Mouse (Mus musculus): Measurements from ENCODE around the gene Pvalb.

Pvalb gene

DNA sequence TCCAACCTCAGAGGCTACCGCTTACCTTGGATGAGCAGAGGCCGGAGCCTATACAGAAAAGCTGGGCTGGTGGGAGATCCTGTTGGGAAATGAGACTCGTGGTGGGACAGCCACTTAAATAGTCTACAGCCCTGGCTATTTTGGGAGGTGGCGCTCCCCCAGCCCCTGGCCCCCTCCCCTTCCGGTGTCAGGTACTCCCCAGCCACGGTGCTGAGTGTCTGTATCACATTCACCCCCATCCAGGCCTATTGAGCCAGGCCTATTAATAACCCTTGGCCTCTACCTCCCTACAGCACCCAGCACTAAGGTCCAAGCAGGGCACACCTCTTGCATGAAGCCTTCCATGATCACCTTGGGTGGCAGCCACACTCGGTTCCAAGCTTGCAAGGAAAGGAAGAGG lies at the start of gene Pvalb:
Gene Pvalb, minus strand, starts transcription at position 89 of the 400 bp plus-strand sequence.
- DNase-seq (ENCODE audit: low spot score in 2 of 2): no peak

DNA sequence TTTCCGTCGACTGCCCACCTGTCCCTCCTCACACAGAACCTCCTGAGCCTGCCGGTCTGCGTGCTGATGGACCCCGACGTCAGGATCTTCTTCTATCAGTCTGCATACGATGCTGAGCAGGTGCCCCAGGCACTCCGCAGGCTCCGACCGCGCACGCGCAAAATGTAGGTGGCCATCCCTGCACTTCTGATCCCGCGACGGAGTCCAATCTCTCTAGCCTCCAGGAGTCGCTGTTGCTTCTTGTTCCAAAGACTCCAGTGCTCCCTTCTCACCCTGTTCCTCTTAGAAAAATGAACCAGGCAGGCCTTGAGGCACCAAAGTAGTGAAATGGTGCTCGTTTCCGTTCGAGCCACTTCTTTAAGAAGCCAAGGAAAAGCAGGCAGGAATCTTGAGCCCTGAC lies 48.6 kb upstream of the Pvalb start:
- no peak for DNase-seq (ENCODE audit: low spot score in 2 of 2)

DNA sequence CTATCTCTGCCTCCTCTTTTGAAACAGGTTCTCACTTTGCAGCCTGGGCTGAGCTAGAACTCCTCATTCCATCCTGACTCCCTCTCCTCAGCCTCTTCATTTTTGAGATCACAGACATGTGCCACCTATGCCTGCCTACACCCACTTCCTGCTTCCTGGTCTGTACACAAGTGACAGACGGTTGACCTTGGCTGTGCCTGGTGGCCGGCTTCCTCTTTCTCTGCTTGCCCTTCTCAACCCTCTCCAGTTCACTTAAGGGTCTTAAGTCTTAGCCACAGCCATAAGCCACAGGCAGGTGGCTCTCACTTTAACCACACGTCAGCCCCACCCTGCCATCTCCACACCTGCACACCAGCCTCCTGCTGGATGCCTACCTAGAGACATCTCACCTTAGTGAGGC lies 42.2 kb upstream of the Pvalb start:
- DNase-seq (ENCODE audit: low spot score in 2 of 2): no peak

DNA sequence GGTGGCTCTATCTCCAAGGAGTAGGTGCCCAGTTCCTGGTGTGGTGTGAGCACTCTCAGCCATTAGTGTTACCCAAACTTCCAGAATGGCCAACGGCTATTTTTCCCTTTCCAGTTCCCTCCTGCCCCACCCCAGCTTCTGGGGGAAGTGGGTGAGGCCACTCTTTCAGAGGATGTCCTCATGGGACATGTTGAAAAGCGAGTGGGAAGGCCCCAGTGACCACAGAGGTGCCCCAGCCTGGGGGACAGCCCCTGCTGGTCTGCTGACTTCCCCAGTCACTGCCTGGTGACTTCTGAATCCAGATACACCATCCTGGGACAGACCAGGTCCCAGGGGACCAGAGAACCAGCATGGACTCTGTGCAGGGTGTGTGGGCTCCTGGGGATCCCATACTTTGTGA lies 41.5 kb upstream of the Pvalb start:
- no peak for DNase-seq (ENCODE audit: low spot score in 2 of 2)

DNA sequence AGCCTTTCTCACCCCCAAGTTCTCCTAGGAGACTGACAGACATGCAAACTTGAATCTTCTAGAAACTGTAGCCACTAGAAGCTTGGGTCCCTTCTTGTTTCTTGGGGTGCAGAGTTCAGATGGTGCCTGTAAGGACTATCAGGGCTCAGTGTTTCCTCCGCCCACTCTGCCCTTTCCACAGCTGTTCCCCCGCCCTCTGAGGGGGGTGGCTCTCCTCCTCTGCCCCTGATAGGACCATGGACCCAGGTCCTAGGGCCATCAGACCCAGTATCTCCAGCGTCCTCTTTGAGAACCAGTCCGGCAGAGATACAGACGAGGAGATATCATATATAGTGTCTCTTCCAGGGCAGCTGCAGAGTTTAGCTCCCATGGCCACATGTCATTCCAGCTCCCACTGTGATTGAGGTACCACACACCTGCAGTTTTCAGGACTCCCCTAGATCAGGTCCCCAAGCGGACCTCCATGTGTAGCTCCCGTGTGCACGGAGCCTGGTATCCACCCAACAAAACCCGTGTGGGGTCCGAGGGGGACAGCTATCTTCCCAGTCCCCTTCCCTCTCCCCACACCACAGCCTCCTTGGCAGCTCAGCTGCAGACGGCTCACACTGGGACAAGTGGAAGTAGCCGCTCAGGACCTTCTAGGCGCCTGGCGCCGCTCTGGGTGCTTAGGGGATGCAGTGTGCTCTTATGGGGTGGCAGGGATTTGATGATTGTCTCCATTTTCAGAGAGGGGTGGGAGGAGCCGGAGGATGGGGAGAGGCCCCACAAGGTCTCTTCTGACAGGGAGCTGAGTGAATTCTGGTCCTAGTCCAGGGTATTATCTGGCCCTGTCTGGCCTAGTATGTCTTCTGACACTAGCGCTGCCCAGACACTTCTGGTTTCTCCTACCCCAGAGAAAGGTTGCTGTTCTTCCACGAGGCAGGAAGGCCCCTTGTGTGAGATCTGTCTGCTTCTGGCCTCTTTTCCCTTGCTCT lies 40.2 kb upstream of the Pvalb start:
- no peak for DNase-seq (ENCODE audit: low spot score in 2 of 2)

DNA sequence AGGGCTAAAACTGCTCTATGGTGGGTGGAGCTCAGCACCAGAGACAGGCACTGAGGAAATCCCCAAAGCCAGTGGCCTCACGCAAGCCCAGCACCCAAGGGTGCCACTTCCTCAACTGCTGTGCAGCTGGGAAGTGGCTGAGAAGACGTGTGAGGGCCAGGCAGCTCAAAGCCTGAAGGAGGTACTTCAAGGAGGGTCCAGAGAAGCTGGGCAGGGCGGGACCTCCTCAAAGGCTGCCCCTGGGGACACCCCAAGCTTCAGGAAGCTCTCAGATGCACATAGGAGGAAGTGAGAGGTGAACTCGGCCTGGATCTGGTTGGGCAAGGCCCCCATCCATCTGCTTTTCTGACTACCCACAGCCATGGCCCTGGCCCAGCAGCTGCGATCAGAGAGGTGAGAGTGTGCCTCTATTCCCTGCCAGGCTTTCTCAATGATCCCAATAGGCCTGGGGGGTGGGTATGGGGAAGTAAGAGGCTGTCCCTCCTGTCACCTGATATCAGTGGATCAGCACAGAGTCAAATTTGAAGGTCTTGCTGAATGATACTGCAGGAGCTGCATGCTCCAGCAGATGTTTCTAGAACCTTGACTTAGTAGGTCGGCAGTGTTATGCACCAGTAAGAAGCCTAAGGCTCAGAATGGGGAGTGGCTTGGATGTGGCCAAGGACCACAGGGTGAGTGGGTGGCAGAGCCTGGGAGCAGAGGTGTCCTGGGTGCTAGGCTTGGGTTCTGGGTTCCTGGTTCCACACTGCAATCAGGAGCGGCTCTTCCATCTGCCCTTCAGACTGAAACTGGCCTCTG lies 38.7 kb upstream of the Pvalb start, which contains the start of gene Ncf4:
Gene Ncf4, plus strand, starts transcription at position 107 of the 798 bp plus-strand sequence.
- DNase-seq (ENCODE audit: low spot score in 2 of 2): no peak

DNA sequence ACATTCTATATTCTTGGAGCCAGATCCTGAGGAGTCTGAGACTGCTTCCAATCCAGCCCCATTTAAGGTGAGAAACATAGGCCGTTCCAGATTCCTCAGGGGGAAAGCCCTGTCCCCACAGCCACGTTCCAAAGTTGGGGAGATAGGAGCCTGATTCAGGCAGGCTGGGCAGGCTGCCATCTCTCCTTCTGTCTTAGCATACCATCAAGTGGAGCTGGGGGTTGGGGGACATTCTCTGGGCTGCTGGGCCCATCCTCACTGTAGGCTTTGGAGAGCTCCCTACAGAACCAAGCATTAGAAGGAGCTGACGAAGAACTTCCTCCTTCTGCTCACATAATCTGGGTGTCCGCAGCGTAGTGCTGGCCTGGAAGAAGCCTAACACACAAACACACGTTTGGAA lies 37.6 kb upstream of the Pvalb start:
- DNase-seq (ENCODE audit: low spot score in 2 of 2): no peak

DNA sequence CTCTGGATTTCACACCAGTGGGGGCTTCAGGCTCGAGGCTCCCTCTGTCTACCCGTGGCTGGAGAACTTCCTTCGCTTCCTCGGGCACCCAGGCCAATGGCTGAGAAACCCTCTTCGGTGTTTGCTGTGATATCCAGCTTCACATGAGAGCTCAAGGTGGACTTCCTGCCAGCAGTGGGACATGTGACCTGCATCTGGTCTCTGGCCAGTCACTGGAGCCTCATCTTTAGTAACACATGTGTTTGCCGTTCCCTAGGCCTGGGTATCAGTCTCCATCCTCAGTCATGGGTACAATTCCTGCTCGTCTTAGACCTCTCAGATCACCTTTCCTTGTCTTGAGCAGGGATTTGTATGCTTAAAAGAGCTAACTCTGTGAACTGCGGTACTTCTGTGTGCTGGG lies 36.9 kb upstream of the Pvalb start:
- DNase-seq (ENCODE audit: low spot score in 2 of 2): no peak

DNA sequence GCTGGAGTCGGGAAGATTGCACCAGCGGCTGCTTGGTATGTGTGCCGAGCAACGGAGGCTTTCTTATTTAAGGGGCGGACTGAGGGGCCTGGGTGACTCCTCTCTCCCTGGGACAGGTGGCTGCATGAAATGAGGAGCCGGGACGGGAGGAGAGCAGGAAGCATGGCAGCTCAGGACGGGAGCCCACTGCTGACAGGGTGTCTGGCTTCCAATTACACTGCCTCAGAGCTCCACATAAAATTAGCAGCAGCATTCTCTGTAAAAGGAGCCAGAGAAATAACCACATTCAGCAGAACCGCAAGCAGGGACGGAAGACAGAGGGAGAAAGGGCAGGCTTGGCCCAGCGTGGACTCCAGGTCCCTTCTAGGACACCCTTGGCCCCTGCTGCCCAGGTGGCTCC lies 35.1 kb upstream of the Pvalb start:
- DNase-seq (ENCODE audit: low spot score in 2 of 2): no peak

DNA sequence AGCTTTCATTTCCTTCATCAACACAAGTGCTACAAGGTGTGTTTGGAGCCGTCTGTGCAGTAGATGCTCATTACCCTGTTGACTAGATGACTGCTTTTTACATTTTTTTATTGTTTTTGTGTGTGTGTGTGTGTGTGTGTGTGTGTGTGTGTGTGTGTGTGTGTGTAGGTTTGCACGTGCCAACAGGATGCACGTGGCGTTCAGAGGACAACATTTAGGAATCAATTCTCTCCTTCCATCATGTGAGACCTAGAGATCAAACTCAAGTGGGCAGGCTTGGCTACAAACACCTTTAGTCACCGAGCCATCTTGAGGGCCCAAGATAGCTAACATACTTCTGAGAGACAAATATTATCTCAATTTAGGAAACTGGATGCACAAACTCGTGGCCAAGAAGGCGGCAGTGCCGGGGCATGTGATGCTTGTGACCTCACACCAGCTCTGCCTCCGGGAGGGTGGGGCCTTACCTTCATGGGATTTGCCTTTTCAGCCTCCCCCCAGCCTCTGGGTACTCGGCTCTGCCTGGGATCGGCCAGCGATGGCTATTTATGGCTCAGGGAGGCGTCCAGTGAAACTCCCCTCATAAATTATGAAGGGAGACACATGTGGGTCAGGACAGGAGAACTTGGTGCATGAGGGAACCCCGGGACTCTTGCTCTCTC lies 33.9 kb upstream of the Pvalb start:
- DNase-seq (ENCODE audit: low spot score in 2 of 2): no peak

DNA sequence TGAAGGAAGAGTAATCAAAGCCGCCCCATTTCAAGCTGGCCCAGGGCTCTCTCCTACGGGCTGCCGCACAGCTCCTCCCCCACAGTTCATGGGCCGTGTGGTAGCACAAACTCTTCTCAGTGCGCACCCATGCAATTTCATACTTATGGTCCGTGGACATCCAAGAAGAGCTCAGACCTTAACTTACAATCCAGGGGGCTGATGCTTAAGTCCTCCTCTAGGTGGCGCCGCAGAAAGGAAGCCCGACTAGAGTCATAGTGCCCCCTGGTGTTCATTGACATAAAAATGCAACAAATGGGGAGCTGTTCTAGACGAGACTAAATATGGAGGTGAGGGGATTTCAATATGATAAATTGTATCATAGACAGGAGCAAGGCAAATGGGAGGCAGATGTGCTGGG lies 33.3 kb upstream of the Pvalb start:
- DNase-seq (ENCODE audit: low spot score in 2 of 2): no peak

DNA sequence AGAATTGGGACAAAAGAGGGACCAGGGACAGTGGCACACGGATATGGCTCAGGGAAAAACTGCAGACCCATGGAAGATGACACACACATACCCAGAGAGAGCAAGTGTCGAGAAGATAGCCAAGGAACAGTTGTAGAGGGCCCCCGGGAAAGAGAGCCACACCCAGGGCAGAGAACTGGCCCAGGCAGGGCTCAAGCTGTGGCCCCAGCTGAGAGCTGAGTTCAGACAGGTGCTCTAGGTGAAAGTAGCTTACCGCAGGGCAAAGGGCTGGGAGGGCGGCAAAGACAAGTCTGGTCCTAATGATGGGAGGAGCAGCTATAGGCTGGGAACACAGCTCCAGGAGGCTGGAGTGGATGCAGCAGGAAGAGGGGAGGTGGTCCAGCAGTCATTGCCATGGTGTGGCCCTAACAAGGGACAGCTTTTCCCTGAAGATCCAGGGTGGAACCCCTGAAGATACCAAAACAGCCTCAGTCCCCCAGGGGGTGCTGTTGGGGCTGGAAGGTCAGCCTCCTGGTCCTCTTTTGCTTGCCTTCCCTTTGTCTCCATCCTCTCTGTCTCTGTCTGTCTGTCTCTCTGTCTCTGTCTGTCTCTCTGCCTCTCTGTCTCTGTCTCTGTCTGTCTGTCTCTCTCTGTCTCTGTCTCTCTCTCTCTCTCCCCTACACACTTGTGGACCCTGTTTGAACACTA lies 28.8 kb upstream of the Pvalb start:
- no peak for DNase-seq (ENCODE audit: low spot score in 2 of 2)

DNA sequence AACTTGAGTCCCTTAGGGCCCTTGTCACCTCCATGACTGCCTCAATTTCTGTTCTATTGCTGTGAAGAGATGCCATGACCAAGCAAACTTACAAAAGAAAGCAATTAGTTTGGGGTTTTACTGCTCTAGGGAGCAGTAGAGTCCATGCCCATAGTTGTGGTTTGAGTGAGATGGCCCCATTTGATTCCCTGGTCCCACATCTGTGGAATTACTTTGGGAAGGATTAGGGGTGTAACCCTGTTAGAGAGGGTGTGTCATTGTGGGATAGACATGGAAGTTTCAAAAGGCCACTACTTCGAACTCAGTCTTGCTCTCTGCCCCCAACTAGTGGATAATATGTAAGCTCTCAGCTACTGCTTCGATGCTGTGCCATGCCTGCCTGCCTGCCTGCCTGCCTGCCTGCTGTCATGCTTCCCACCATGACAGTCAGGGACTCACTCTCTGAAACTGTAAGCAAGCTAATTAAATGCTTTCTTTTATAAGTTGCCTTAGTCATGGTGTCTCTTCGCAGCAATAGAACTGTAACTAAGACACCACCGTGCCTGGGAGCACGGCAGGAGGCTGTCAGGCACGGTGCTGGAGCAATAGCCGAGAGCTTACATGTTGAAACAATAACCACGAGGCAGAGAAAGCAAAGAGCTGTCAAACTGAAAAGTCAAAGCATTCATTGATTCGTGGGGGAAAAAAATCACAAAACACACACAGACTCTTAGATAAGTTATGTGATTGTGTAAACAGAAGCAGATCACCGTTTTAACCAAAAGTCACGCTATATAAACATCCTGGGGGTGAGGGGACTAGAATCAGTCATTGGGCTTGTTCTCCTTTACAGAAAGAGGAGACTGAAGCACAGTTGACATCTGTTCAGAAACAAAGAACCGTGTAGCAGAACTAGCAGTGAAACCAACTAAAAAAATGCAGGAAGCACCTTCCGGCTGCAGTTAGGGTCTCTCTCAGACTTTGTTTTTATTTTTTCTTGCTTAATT lies 25.4 kb upstream of the Pvalb start:
- DNase-seq (ENCODE audit: low spot score in 2 of 2): no peak

DNA sequence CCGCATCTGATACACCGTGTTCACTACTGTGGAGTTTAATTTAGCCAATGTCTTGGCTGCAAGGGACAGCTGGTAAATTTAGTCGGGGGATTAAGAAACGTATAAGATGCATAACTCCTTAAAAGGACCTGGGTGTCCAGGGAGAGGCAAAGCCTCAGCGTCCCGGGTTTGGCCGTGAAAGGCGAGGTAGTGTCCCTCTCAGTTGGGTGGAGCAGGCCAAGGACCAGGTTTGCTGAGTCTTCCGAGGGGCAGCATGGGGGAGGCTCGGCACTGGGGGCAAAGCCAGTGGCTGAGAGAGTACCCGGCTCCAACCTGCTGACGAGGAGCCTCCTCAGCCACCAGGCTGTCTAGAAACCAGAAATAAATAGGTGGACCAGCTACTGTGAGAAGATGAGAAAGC lies 21.6 kb upstream of the Pvalb start:
- no peak for DNase-seq (ENCODE audit: low spot score in 2 of 2)

DNA sequence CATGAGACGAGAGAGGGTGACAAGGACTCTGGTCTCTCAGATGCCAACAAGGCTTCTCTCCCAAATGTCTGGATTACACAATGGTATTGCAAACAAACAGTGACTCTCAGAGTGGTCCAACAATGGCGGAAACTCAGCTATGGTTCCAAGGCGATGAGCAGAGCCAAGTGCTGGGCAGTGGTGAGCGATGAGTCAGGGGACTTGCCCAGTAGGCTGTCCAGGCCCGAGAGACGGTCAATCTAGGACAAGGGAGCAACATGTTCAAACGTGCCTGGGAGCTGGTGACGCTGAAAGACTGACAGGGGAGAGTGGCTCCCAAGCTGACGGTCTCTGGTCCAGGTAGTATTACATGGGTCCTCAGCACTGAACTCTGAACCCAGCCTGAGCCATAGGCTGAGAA lies 9.1 kb upstream of the Pvalb start:
- no peak for DNase-seq (ENCODE audit: low spot score in 2 of 2)

DNA sequence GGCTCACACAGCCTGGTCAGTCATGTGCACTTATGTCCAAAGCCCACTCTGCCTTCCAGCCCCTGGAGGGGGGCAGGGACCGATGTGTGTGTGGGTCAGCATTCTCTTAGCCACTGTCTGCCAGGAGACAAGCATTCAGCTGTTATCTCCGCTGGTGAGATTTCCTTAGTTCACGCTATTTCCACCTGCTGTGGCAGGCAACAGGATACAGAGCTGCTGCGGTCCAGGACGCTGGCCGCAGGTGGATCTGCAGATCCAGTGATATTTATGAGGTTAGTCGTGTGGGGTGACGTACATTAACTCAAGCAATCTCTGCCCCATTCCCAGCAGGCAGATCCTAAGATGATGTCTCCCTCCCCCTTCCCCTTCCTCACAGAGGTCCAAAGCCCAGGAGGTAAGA lies 5.2 kb upstream of the Pvalb start:
- no peak for DNase-seq (ENCODE audit: low spot score in 2 of 2)

DNA sequence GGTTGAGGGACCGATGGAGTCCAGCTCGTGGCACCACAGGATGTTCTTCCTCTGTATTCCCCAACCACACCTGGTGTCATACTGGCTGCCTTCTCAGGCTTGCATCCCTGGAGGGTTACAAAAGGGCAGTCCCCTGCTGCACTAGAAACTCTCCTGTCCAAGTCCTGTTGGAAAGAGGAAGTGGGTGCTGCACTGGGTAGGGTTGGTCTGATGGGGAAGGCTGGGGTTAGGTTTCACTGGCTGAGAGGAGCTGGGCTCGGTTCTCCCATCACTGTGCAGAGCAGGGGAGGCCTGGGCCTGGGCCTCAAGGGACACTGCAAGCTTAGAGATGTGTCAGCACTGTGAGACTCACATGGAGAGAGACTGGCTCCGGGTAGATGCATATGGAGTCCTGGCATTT lies 4.0 kb upstream of the Pvalb start:
- DNase-seq (ENCODE audit: low spot score in 2 of 2): no peak

DNA sequence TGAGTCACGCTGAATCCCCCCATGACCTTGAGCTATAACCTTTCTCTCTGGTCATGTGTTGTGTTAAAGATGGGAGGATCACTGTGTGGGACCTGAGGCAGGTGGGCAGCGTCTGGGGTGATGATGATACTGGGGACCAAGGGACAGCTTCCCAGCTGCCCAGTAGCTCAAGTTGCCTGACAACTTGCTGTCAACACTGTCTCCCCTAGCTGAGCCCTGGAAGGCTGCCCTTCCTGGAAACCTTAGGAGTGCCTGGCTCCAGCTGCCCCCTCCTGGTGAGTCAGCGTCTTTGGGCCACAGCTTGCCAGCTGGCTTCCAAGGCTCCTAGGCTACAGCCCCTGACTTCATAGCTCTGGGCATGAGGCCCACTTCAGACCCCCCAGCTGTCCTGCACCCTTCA lies 1.0 kb downstream of the Pvalb start:
- no peak for DNase-seq (ENCODE audit: low spot score in 2 of 2)

DNA sequence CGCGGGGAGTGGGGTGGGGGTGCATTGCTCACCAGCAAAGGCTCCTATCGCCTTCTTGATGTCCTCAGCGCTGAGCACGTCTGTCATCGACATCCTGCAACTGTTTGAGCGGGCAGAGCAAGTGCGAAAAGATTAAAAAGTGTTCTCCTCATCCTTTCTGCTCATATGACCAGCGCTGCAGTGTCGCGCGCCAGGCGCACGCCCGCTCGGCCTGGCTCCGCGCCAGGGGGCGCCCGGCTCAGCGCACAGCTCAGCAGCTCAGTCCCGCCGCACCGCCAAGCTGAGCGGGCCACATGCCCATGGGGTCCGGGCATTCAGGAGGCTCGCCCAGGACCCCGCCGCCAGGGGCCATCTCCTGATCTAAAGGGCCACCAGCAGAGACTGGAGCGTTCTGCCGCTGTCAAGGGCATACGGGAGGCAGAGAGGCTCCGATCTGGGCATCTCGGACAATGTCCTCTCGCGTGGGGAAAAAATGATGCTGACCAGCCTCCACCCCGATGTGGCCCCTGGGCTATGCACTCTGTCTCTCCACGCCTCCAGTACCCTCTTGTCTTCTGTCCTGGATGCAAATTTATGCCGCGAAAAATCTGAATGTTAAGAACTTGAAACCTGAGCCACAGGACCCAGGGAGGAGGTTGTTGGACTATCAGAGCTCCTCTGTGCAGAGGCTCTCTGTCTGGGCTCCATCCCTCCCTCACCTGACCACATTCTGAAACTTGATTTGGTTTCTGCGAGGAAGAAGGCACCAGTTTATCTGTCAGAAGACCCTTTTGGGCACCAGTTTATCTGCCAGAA lies 1.9 kb downstream of the Pvalb start:
- peak in 1 of 2 experiments; percentile 5 for DNase-seq (ENCODE audit: low spot score in 2 of 2)

Data from urinary bladder, adult 18-20 months (tissue).